Mouse (Mus musculus) myocyte (in vitro differentiated cells): ENCODE measurements around the gene Lca5l.
A peak's percentile ranks its signal among the peaks of the same experiment; 100 is the strongest.

Experiments used
- MAX ChIP-seq: IDR thresholded peaks from one replicate; pipeline ENCODE4 v1.6.1; 2011; ENCODE audit warnings: low read depth, mild to moderate bottlenecking, control low read depth
- POLR2A ChIP-seq: IDR thresholded peaks from one replicate; pipeline ENCODE4 v1.6.1; 2011; ENCODE audit warnings: low read depth, mild to moderate bottlenecking, control low read depth, moderate library complexity; ENCODE audit not compliant: insufficient read length

DNA sequence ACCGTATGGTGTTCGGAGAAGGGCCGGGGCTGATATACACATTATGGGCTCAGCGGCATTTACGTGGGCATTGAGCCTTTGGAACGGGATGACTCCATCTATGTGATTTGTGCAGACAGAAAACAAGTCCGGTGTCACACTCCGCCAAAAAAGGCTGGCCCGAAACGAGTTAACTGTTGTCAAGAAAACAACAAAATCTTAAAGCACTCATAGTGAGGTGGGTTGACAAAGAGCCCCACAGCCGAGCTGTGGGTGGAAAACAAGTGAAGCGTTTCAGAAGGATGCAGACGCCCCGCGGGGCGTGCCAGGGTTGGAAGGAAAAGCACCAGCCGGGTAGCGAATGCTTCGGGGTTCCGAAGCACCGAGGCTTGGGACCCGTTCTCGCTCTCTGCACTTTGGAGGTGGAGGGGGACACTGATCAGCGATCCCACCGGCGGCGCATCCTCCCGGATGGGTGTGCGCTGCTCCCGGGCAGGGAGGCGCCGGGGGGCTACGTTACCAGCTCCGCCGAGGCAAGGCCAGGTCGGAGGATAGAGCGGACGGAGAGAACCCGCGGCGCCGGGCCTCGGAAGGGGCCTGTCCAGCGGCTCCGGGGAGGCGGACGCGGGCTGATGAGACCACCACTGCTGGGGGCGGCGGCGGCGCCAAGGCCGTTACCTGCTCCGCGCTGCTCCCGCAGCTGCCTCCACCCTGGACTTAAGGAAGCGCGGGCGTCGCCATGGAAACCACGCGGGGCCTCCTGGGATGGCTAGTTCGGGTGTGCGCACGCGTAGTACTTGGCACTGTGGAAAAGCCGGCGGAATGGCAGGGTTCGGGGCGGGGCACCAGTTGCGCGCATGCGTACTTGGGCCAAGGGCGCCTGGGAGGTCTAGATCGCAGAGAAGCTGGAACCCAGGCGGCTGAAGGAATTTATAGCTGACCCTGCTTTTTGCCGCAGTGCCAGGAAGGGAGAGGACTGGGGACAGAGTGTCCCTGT lies at the start of gene Lca5l:
- TF ChIP-seq POLR2A, result peak; percentile 64
- no peak for TF ChIP-seq MAX
